Mouse (Mus musculus) CH12.LX (cell line): ENCODE data around the gene Tshb. TPM values are rescaled to one million over a fixed set of nuclear protein-coding genes. Genes with fewer than 3 reads are reported as not detected.

Experiments used
- DNase-seq: peaks from one replicate; pipeline ENCODE4 v3.0.0-alpha.2; 2013; ENCODE audit errors: extremely low read depth
- H3K27ac ChIP-seq: 2 replicates; pipeline ENCODE4 v1.5.1; 2012; ENCODE audit warnings: low read depth, mild to moderate bottlenecking, control low read depth, moderate library complexity; ENCODE audit not compliant: insufficient read depth
- H3K27me3 ChIP-seq: replicated peaks from 2 replicates; pipeline ENCODE3; 2012; ENCODE audit warnings: inconsistent platforms
- H3K36me3 ChIP-seq, 2 experiments: replicated peaks in 1 of 2; 2 replicates each; pipeline versions ENCODE3 to v1.6.1; 2012; ENCODE audit warnings: inconsistent platforms in 1 of 2, low read length in 1 of 2, mild to moderate bottlenecking in 1 of 2, mixed read lengths in 1 of 2, moderate library complexity in 1 of 2; ENCODE audit not compliant: control insufficient read depth in 1 of 2, insufficient read depth in 1 of 2
- H3K4me1 ChIP-seq, 2 experiments: 2 replicates each; pipeline ENCODE4 v1.6.1; 2012; ENCODE audit warnings: inconsistent platforms in 1 of 2, moderate library complexity in 1 of 2; ENCODE audit not compliant: insufficient read depth in 2 of 2, control insufficient read depth in 1 of 2
- H3K4me2 ChIP-seq: 2 replicates; pipeline ENCODE4 v1.6.1; 2012; ENCODE audit warnings: low read depth, mild to moderate bottlenecking, control low read depth; ENCODE audit not compliant: poor library complexity, insufficient read depth, severe bottlenecking
- H3K4me3 ChIP-seq, 3 experiments: fragments of 150-350 bp in 1 of 3; sonication (generic) in 1 of 3; replicated peaks in 1 of 3; 2 replicates each; pipeline versions ENCODE3 to v1.5.1; 2011 to 2012; ENCODE audit warnings: low read depth in 2 of 3, low read length in 2 of 3, mild to moderate bottlenecking in 2 of 3, moderate library complexity in 2 of 3, control low read depth in 1 of 3, improper control_type of control experiment in 1 of 3, inconsistent platforms in 1 of 3, mixed read lengths in 1 of 3; ENCODE audit not compliant: poor library complexity in 1 of 3
- H3K79me2 ChIP-seq: replicated peaks from 2 replicates; pipeline ENCODE4 v1.6.1; 2012; ENCODE audit warnings: mild to moderate bottlenecking, moderate library complexity; ENCODE audit not compliant: control insufficient read depth, poor library complexity, insufficient read depth, severe bottlenecking; ENCODE audit errors: extremely low read depth
- H3K9ac ChIP-seq: 2 replicates; pipeline ENCODE4 v1.6.1; 2012; ENCODE audit warnings: low read depth, mild to moderate bottlenecking, control low read depth, moderate library complexity; ENCODE audit not compliant: insufficient read depth
- H3K9me3 ChIP-seq: replicated peaks from 2 replicates; pipeline ENCODE3; 2012; ENCODE audit warnings: low read length, inconsistent platforms, mixed read lengths
- BHLHE40 ChIP-seq: IDR thresholded peaks from 2 replicates; pipeline ENCODE4 v1.6.1; 2011; ENCODE audit warnings: mild to moderate bottlenecking, low read depth, low read length, improper control_type of control experiment
- CHD1 ChIP-seq: IDR thresholded peaks from 2 replicates; pipeline ENCODE4 v1.6.1; 2012; ENCODE audit warnings: low read depth, low read length, improper control_type of control experiment, inconsistent platforms
- CHD2 ChIP-seq: IDR thresholded peaks from 2 replicates; pipeline ENCODE4 v1.6.1; 2011; ENCODE audit warnings: low read length, improper control_type of control experiment
- CTCF ChIP-seq, 2 experiments: IDR thresholded peaks in 1 of 2; conservative IDR thresholded peaks in 1 of 2; 2 replicates each; pipeline ENCODE4 v1.5.1; 2011 to 2012; ENCODE audit warnings: low read depth in 2 of 2, low read length in 2 of 2, improper control_type of control experiment in 1 of 2, inconsistent platforms in 1 of 2, mild to moderate bottlenecking in 1 of 2, moderate library complexity in 1 of 2
- E2F4 ChIP-seq: IDR thresholded peaks from 2 replicates; pipeline ENCODE4 v1.6.1; 2011; ENCODE audit warnings: low read depth, low read length, improper control_type of control experiment; ENCODE audit not compliant: insufficient replicate concordance
- EP300 ChIP-seq: IDR thresholded peaks from 2 replicates; pipeline ENCODE4 v1.6.1; 2011; ENCODE audit warnings: low read length, improper control_type of control experiment
- ETS1 ChIP-seq: conservative IDR thresholded peaks from 2 replicates; pipeline ENCODE4 v1.6.1; 2012; ENCODE audit warnings: low read depth, mild to moderate bottlenecking, inconsistent platforms, low read length, improper control_type of control experiment, moderate library complexity
- GABPA ChIP-seq: IDR thresholded peaks from 2 replicates; pipeline ENCODE4 v1.6.1; 2012; ENCODE audit warnings: low read depth, low read length, improper control_type of control experiment, inconsistent platforms; ENCODE audit not compliant: insufficient replicate concordance
- HCFC1 ChIP-seq: IDR thresholded peaks from 2 replicates; pipeline ENCODE4 v1.6.1; 2012; ENCODE audit warnings: low read depth, mild to moderate bottlenecking, inconsistent platforms, low read length, improper control_type of control experiment
- IRF4 ChIP-seq: IDR thresholded peaks from 2 replicates; pipeline ENCODE4 v1.6.1; 2014; ENCODE audit warnings: low read depth, mild to moderate bottlenecking, inconsistent platforms, low read length, improper control_type of control experiment
- JUN ChIP-seq: IDR thresholded peaks from 2 replicates; pipeline ENCODE4 v1.6.1; 2011; ENCODE audit warnings: low read depth, mild to moderate bottlenecking, low read length, improper control_type of control experiment, moderate library complexity; ENCODE audit not compliant: insufficient read depth
- KAT2A ChIP-seq: IDR thresholded peaks from 2 replicates; pipeline ENCODE4 v1.6.1; 2012; ENCODE audit warnings: low read length, improper control_type of control experiment, inconsistent platforms; ENCODE audit not compliant: insufficient replicate concordance
- MAFK ChIP-seq: IDR thresholded peaks from 2 replicates; pipeline ENCODE4 v1.6.1; 2011; ENCODE audit warnings: low read length, improper control_type of control experiment; ENCODE audit not compliant: insufficient replicate concordance
- MAZ ChIP-seq: IDR thresholded peaks from 2 replicates; pipeline ENCODE4 v1.6.1; 2012; ENCODE audit warnings: low read depth, mild to moderate bottlenecking, inconsistent platforms, low read length, improper control_type of control experiment, moderate library complexity
- MEF2A ChIP-seq: IDR thresholded peaks from 2 replicates; pipeline ENCODE4 v1.6.1; 2014; ENCODE audit warnings: low read depth, mild to moderate bottlenecking, inconsistent platforms, low read length, improper control_type of control experiment, borderline replicate concordance
- MYC ChIP-seq: IDR thresholded peaks from 2 replicates; pipeline ENCODE4 v1.6.1; 2011; ENCODE audit warnings: low read depth, mild to moderate bottlenecking, improper control_type of control experiment, low read length
- NELFE ChIP-seq: IDR thresholded peaks from 2 replicates; pipeline ENCODE4 v1.6.1; 2011; ENCODE audit warnings: low read depth, low read length, improper control_type of control experiment
- NRF1 ChIP-seq: IDR thresholded peaks from 2 replicates; pipeline ENCODE4 v1.6.1; 2014; ENCODE audit warnings: low read depth, mild to moderate bottlenecking, inconsistent platforms, low read length, improper control_type of control experiment, moderate library complexity
- PAX5 ChIP-seq: IDR thresholded peaks from 2 replicates; pipeline ENCODE4 v1.6.1; 2012; ENCODE audit warnings: low read length, inconsistent platforms, mixed read lengths
- POLR2A ChIP-seq: IDR thresholded peaks from 2 replicates; pipeline ENCODE4 v1.6.1; 2011; ENCODE audit warnings: low read depth, mild to moderate bottlenecking, improper control_type of control experiment, low read length
- POLR2AphosphoS2 ChIP-seq: IDR thresholded peaks from 2 replicates; pipeline ENCODE4 v1.6.1; 2011; ENCODE audit warnings: low read depth, low read length, improper control_type of control experiment
- RAD21 ChIP-seq: IDR thresholded peaks from 2 replicates; pipeline ENCODE4 v1.6.1; 2011; ENCODE audit warnings: low read depth, mild to moderate bottlenecking, low read length, improper control_type of control experiment, moderate library complexity
- SMC3 ChIP-seq: IDR thresholded peaks from 2 replicates; pipeline ENCODE4 v1.6.1; 2011; ENCODE audit warnings: low read depth, low read length, improper control_type of control experiment
- USF1 ChIP-seq: IDR thresholded peaks from 2 replicates; pipeline ENCODE4 v1.6.1; 2014; ENCODE audit warnings: low read depth, mild to moderate bottlenecking, inconsistent platforms, low read length, improper control_type of control experiment
- ZC3H11A ChIP-seq: IDR thresholded peaks from 2 replicates; pipeline ENCODE4 v1.6.1; 2012; ENCODE audit warnings: low read depth, mild to moderate bottlenecking, inconsistent platforms, low read length, improper control_type of control experiment
- ZKSCAN1 ChIP-seq: IDR thresholded peaks from 2 replicates; pipeline ENCODE4 v1.6.1; 2012; ENCODE audit warnings: low read depth, inconsistent platforms, low read length, improper control_type of control experiment, borderline replicate concordance
- ZNF384 ChIP-seq: IDR thresholded peaks from 2 replicates; pipeline ENCODE4 v1.6.1; 2012; ENCODE audit warnings: low read depth, low read length, improper control_type of control experiment, inconsistent platforms
- dilution Hi-C: fragments of 300-500 bp; cut with MboI; formaldehyde crosslinking; loops from 2 replicates; pipeline ENCODE4 v1.14.3; 2020; ENCODE audit warnings: low sequenced_read_pairs; ENCODE audit not compliant: extremely low pct_unique_long_range_greater_than_20kb, extremely low pct_ligation_motif_present
- in situ Hi-C: fragments of 300-500 bp; cut with MboI; formaldehyde crosslinking; loops from 3 replicates; pipeline ENCODE4 v1.14.3; 2019; ENCODE audit warnings: low sequenced_read_pairs, low pct_ligation_motif_present, low pct_unique_long_range_greater_than_20kb, mixed read lengths
- polyA plus RNA-seq: library from polyadenylated mRNA; unstranded; fragments of >175 nt; gene quantifications from 2 replicates; pipeline ENCODE4 v1.2.1, GENCODE M21; 2012; ENCODE audit warnings: low read depth; ENCODE audit not compliant: insufficient read length
- total RNA-seq, 2 experiments: library from RNA; depleted of rRNA; stranded (reverse); fragments of 300-350 nt in 1 of 2; fragments of >200 nt in 1 of 2; gene quantifications; 2 replicates each; pipeline ENCODE4 v1.2.3; 2012 to 2014

The Tshb gene
- total and polyA plus RNA-seq, 3 experiments: 0.19 TPM; not detected in 2

DNA sequence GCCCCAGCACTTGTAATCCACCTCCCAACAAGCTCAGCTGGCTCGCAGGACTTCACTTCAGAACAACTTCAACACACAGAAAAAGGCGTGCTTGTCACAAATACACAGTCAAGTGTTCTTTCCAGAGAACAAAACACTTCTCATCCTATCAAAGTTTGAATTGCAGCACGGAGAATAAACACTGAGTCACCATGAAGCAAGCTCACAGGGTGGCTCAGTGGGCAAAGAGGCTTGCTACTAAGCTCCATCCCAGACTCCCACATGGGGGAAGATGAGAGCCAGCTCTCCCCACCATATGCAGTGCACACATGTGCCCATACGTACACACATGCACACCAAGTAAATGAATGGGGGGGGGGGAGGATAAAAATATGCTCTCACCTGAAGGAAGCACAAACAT lies 39.3 kb downstream of the Tshb start:
- no peak overlapping the region for H3K27ac ChIP-seq
- TF ChIP-seq GABPA (no peak), NELFE (no peak), PAX5 (no peak), EP300 (no peak), MEF2A (no peak), ZKSCAN1 (no peak), SMC3 (no peak), MYC (no peak), ETS1 (no peak), POLR2A (no peak), NRF1 (no peak), RAD21 (no peak), MAZ (no peak), HCFC1 (no peak), CTCF (conservative IDR thresholded peaks at IDR 0.05 in 1 of 2, IDR thresholded peaks at IDR 0.05 in 1 of 2; ENCODE audit: low read depth in 2 of 2, low read length in 2 of 2) (no peak), MAFK (no peak)
- H3K9me3 ChIP-seq: no peaks in the 10 kb centered on the region
- H3K79me2 ChIP-seq: no peaks in the 10 kb centered on the region
- in situ Hi-C loops: no loop called here
- H3K36me3 ChIP-seq: no peaks in the 10 kb centered on the region
- H3K27me3 ChIP-seq: no peaks in the 10 kb centered on the region
- peaks cover 1 to 43% of the 10 kb centered on the region in 2 experiments for H3K4me1 ChIP-seq
- no peak overlapping the region for H3K4me2 ChIP-seq
- no peak overlapping the region for H3K4me3 ChIP-seq
- dilution Hi-C loops: no loop called here
- no peak overlapping the region for H3K9ac ChIP-seq
- DNase-seq: no peak

DNA sequence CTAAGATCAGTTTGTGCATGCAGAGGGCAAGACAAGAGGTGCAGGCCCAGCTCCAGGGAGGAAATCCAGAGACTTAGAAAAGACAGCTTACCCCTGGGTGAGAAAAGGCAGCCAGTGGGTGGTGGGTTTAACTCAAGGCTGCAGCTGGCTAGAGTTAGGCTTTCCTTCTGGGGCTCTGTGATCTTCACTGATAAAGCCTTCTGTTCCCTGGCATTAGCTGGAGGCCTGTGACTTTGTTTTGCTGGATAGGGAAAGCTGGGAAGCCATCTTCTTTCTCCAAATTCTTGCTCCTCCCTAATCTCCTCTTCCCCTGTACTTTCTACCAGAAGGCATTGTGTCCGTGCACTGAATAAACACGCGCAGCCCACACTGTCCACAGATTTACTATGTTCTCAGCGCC lies 39.8 kb downstream of the Tshb start:
- dilution Hi-C loops: no loop called here
- TF ChIP-seq PAX5 (no peak), POLR2AphosphoS2 (no peak), BHLHE40 (no peak), CHD2 (no peak), NELFE (no peak), IRF4 (no peak), ZNF384 (no peak), KAT2A (no peak), USF1 (no peak), RAD21 (no peak), SMC3 (no peak), E2F4 (no peak), ZC3H11A (no peak), CHD1 (no peak), JUN (no peak)
- TF ChIP-seq, all 38 proteins: peak for 0
- in situ Hi-C loops: no loop called here

More for the DNA sequence above, 39.8 kb downstream of the Tshb start:
- no peak overlapping the region for H3K9ac ChIP-seq
- no peaks in the 10 kb centered on the region for H3K36me3 ChIP-seq
- H3K4me2 ChIP-seq: no peak overlapping the region
- no peak for DNase-seq
- H3K9me3 ChIP-seq: no peaks in the 10 kb centered on the region
- H3K27ac ChIP-seq: no peak overlapping the region
- no peak overlapping the region for H3K4me3 ChIP-seq
- H3K4me1 ChIP-seq: peaks cover 0 to 41% of the 10 kb centered on the region in 2 experiments; a peak in 2 of 4 replicates
- no peaks in the 10 kb centered on the region for H3K27me3 ChIP-seq
- no peaks in the 10 kb centered on the region for H3K79me2 ChIP-seq
